Mouse (Mus musculus) erythroblast, adult 5-6 weeks (primary cell): ENCODE results near the gene Nbea. TPM values are rescaled to one million over a fixed set of nuclear protein-coding genes. Genes with fewer than 3 reads are reported as not detected.

Source experiments
- ATAC-seq: replicated peaks from 2 replicates; pipeline ENCODE4 v1.8.0; 2016; ENCODE audit warnings: moderate number of reproducible peaks, mild to moderate bottlenecking, moderate TSS enrichment, inconsistent platforms; ENCODE audit not compliant: poor library complexity, low FRiP score, severe bottlenecking
- total RNA-seq, 2 experiments: library from RNA; stranded (forward) in 1 of 2; stranded (reverse) in 1 of 2; fragments of 150-400 nt in 1 of 2; fragments of 200-764, 138-1000 nt in 1 of 2; gene quantifications; 2 replicates each; pipeline versions ENCODE4 v1.2.3 to v1.2.4; 2015 to 2017; ENCODE audit warnings: low replicate concordance in 2 of 2

Gene Nbea
- total RNA-seq, 2 experiments from 2014 or later, result 0.51 TPM; not detected in 1

DNA sequence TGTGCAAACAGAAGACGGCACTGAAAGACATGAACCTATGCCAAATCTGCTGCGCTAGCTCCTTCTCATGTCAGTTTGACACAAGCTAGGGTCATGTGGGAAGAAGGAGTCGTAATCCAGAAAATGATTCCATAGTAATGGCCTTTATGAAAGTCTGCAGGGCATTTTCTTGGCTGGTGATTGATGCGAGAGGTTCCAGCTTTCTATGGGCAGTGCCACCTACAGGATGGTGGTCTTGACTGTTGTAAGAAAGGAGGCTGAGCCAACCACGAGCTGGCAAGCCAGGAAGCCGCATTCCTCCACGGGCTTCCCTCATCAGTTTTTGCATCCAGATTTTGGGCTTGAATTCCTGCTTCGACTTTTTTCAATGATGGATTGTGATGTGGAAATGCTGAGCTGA, 425.2 kb downstream of the Nbea start:
- ATAC-seq, result no peak

DNA sequence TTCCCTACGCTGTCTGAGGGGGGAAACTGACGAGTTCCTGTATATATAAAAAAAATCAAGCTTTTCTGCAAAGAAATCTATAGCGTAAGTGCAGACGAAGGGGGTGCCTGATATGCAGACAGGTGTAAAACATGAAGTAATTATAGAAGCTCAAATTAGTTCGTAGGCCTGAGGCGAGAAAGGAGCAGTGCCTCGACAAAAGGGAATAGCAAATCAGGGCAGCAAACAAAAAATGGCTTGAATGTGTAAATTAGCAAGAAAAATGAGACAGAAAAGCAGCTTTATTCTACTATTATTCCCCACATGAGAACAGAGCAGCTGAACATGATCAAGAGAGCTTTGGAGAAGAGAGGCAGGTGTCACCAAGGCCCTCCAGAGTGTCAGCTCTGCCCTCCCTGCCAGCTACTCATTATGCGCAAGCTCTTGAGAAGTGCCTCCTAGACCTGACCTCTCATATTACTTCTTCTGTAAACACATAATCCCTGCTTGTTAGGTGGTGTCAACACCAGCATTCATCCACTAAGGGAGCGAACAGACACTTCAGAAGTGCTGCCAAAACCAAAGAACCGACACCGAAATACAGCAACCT, 426.8 kb downstream of the Nbea start:
- ATAC-seq, result no peak

DNA sequence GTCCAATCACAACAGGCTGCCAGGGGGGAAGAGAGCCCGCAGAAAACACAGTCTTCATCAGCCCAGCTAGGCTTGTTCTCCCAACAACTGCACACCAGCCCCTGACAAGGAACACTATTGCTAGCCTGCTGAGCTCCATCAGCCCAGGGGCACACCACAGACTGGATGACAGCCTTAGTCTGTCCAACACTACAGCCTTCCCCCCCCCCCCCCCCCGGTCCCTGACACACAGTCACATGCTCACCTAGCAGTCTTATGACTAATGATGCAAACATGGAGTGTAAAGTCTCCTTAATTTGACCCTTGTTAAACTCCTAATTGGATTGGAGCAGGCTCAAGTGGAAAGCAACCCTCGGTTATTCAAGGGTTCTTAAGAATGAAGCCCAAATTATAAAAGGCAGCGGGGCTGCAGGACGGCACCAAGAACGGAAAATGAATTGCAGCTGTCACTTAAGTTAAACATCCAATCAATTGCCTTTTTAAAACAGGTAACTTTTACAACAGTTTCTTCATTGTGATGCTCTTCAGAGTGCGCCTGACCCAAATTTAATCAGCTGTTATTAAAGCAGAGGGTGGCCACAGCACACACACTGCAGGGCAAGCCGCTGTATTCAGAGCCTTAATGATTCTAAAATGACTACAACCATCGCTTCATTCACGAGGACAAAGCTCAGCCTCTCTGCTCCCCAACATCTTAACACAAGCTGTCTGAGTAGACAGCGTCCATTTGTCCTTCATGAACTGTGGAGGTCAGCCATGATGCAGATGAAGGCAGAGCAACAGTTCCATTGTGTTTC, 427.5 kb downstream of the Nbea start:
- no peak for ATAC-seq

DNA sequence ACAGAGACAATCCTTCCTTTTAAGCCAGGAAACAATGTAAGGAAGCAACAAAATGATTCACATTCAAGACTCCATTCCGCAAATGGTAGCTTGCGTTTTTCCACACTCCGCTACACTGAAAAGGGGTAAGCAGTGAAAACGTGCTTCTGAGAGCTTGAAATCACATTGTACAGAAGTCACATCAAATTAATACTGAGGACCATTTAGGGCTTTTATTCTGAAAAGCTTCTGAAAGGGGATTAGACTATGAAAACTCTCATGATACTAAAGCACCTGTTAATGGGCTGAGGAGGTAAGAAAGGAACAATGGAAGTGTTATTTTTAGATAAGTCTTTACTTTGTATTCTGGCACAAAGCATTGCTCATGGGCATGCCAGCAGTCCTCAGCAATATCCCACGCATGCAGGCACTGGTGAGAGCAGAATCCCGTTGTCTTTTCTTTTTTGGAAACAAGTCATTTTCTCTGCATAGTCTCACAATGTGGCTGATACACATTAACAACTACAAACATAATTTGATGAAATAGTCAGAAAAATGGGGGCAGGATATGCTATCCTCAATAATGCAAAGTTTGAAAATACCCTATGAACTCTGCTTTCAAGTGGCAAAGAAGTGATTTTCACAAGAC, 428.4 kb downstream of the Nbea start:
- no peak for ATAC-seq

DNA sequence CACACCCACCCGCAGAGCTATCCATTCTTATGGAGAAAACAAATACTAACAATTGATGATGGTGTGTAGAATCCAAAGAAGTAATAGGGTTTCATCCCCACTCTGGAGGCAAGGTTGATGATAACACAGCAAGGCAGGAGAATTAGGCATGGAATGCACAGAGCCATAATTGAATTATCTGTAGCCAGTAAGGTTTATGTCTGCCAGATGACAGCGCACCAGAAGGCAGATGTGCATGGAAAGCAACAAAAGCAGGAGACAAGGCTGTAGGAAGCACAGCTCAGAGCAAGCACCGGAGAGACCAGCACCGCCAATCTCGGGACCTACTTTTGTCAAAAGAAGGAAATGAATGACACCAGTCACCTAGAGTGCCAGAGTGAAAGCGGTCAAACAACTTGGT, 429.6 kb downstream of the Nbea start:
- no peak for ATAC-seq

DNA sequence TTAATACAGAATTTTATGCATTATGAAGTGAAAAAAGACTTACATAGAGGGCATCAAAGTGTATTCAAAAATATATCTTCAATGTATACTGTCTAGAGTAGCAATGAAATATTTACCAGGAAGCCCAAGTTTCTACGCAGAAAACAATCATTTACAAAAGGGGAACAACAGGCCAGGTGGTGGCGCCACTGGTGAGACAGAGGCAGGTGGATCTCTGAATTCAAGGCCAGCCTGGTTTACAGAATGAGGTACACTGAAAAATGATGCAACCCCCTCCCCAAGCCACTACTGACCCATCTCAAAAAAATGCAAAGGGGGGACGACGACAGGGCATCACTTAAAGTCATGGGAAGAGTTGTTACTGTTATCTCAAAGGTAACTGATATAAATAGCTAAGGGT, 430.9 kb downstream of the Nbea start:
- no peak for ATAC-seq

DNA sequence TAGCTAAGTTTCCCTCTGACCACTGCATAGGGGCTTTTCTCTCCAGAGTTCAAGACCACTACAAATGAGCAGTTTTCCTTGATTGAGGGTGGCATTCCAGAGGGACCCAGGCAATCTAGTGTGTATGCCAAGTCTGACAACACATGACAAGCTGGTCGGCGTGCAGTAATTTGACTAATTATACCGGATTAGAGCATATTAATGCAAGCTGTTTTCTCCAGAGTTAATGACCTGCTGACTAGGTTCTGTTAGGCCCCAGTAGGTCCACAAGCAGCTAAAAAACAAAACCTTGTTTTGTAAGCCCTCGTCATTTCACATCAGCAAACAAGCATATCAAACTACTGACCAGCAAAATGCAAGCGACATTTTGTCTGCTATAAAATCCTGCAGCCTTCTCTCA, 432.1 kb downstream of the Nbea start:
- ATAC-seq, result no peak

DNA sequence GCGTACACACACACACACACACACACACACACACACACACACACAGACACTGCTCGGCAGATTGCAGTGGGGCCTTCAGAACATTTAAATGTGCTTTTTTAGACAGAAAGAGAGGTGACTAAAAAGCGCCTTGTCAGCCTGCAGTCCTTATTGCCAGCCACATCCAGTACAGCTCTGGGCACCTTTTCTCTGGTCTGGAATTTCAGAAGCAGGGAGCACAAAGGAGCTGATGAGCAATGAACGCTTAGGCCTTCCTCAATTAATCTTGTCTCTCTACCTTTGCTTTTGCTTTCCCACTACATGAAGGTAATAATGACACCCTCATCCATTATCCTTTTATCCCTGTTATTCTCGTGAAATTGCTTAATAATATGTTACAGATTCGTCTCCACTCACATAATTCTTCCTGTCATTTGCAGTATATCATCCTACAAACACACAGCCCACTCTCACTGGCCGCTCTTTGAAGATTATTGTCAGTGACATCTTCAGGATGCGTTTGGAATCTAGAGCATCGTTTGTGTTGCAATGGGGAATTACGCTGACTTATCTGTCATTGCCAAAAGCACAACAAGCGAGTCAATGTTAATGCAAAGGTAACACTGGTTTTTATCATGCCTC, 432.9 kb downstream of the Nbea start:
- ATAC-seq, result no peak

DNA sequence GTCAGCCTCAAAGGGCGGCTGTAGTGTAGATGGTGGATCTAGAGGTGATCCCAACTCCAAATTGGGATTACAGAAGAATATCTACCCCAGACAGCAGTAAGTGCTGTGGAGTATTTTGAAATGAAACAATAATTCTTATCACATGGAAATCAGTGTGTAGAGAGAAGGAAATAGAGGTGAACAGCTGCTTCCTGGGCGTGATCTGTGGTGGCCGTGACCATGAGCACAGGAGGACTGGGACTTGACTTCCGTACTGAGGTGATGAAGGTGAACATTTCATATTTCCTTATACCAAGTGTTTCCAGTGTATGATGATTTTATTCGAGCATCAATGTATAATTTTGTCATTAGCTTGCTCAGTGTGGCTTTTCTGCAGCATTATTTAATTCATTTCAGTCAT, 439.6 kb downstream of the Nbea start:
- no peak for ATAC-seq

DNA sequence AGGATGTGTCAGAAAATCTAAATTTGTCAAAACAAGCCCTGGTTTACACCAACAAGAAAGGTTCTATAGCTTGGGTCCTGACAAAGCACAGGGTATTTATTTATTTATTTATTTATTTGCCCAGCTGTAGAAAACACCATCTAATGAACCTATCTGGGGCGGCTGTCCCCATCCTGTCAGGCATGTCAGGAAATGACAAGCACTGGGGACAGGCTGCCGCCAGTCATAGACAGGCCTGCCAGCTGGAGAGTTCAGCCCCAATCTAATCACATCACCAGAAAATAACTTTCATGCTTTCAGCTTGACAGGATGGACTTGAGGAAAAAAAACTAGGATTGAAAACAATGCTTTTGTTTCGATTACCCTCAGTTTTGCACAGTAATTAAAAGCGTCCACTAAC, 440.8 kb downstream of the Nbea start:
- ATAC-seq, result no peak

DNA sequence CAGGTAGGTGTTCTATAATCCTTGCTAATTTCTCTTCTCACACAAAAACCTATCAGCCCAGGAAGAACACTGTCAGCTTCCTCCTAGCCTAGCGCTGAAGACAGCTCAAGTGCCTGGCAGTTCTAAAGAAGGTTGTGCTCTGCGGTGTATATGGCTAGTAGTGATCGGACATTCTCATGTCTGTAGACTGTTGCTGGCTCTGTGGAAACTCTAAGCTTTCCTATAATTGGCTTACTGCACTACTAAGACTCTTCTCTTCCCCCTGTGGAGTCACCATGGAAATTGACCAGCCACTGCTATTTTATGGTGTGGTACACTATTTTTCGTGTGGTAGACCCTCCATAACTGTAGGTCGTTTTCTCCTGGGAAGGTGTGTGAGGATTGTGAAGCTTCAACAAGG, 441.3 kb downstream of the Nbea start:
- ATAC-seq, result no peak

DNA sequence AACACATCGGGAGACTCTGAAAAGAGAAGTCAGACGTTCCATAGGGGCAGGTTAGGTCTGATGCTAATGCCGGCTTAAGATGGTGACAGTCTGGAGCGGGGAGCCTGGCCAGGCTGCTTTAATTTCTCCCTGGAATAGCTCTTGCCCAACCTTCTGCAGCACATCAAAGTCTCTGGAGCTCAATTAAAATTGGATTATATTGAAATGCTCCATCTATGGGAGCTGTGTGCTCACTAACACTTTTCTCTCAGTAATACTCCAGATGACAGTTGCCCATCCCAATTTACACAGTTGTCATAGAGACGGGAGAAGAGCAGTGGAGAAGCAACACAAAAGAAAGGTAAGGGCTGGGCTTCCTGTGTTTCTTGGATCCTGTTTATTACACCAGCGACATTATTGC, 442.1 kb downstream of the Nbea start:
- no peak for ATAC-seq

DNA sequence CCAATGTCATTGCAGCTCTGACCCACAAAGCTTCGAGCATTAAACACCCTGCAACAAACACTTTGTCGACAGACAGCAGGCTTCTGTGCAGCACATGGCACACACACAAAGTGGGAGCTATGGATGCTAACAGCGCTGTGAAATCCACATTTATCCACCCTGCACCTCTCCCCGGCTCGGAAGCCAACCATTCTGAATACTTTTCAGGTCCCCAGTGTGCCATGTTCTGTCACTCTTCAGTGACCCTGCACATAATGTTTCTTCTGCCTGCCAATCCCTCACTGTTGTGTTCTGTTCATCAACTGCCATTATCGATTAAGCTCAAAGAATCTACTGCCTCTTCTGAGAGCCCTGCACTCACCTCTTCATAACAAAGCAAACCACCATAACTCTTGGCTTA, 449.8 kb downstream of the Nbea start:
- no peak for ATAC-seq

DNA sequence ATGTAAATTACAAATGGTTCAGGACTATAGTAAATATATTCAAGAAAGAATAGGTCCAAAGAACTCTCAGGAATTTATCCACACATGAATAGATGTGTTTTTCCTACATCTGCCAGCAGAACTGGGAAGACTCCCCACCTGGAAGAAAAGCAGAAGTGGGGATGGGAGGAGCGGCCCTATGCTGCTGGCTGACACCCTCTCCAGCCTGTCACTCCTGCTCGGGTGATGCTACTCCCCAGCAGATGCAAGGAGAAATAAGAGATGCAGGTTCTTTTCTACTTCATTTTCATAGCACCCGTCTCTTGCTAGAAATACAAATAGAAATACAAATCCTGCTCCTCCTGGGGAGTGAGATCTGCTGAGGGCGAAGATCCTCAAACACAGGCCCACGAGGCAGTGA, 453.0 kb downstream of the Nbea start:
- no peak for ATAC-seq

DNA sequence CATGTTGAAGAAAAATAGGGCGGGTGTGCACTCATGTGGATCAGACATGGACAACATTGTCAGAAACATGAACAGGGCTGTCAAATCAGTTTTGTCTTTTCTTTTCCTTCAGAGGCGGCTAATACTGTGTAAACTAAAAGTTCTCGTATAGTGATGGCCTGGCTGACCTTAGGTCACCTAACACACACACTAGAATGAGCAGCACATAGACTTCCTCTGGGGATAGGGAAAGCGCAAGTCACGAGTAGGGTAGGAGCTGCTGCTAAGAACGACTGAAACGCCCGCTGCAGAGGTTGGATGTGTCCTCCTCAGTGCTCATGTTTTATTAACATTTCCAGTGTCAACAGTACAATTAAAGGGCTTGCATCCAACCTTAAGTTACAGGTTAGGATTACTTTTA, 453.4 kb downstream of the Nbea start:
- ATAC-seq, result no peak

DNA sequence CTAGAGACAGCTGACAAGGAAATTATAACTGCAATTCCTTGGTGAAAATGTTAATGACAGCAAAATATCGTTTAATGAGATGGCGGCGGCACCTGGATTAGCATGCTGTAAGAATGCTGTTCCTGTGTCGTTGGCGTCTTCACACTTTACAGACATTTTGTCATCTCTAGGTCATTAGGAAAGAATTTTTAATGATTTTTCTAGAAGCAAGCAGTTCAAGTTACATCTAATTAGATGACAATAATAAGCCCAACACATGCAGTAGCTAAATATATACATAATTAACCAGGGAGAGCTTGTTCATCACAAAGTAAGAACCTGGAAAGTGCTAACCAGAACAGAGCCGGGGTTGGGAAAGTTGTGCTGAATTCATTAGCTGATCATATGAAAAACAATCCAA, 469.2 kb downstream of the Nbea start:
- ATAC-seq, result no peak

DNA sequence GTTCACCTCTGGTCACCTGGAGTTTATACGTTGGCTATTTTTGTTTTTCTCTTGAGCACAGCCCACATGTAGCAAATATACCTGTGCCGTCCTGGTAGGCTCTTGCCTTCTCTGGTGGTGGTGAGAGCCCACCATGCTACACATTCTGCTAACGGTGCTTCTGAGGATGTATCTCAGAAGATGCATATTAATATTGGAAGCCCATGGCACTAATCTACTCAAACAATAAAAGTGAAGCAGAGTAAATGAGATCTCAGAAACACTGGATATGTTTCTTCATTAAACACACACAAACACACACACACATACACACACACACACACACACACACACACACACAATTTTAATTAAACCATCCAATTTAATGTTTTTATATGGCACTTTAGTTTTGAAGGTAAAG, 469.6 kb downstream of the Nbea start:
- ATAC-seq, result no peak

DNA sequence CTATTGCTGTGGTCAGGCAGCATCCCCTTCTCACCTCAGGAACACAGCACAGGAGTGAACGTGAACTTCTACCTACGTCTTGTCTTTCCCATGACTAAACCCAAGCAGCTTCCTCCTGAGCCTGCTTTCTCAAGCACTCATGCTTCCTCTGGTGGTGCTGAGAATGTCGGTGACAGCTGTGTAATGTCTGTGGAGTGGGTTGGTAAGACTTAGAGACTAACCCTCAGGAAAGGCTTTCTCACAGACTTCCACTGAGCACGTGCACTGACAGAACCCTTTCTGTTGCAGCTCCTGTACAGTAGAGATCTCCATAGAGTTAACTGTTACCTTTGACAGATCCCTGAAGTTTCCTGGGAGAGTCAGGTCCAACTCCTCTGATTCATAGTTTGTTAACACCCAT, 473.2 kb downstream of the Nbea start:
- ATAC-seq, result no peak

DNA sequence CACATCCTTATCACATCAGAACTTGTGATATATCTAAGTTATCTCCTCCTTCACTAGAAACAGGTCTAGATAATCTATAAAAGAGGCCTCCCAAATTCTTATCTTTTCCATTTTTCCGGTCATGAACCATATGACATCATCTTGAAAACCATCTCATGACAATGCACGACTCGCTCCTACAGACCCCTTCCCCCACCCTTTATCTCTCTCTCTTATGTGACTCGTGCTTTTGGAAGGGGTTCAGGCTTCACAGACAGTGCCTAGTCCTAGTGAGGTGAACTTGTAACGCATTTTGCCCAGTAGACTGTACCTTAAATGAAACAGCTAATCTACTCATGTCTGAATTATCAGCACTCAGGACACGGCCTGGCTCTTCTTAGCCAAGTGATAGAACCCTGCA, 481.9 kb downstream of the Nbea start:
- ATAC-seq, result no peak

DNA sequence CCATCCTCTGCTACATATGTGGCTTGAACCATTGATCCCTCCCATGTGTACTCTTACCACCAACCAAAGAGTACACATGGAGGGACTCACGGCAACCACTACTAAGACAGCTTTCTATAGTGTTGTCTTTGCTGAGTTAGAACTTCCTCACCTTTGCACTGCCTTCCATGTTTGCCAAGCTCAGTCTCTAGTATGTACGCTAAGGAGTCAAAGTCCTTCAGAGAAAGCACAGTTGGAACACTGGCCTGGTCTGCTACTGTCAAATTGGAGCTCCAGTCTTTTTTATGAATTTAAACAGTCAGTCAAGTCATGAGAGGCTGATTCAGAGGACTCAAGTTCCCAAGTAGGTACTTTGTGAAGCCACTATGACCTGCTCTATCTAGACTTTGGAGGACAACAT, 486.3 kb downstream of the Nbea start:
- no peak for ATAC-seq

DNA sequence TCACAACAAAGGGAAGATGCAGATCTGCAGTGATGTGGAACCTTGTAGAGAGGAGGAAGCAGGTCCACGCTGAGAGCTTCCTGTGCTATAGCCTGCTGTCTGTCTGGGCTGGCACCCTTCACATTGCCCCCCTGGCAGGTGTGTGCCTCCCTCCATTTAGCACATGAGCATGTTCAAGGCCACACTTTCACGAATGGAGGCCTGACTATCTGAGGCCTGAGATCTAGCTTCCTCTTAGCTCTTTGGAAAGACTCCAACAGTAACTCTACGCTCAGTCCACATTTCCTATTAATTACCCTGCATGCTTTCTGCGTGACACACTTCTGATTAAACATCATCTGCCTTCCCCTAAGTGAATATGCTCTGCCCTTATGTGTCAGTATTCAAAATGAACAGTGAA, 490.4 kb downstream of the Nbea start:
- ATAC-seq, result no peak
